Mouse (Mus musculus): ENCODE results near the gene Mavs. TPM values are rescaled to one million over a fixed set of nuclear protein-coding genes. Genes with fewer than 3 reads are reported as not detected.

Gene Mavs
- 19.8 to 26.9 TPM (median 22.6 TPM) in 4 replicates for total RNA-seq (2023)

GRCm38 (mm10) chr2:131233307-131234126, at the start of gene Mavs:
Gene Mavs (plus strand): TSS chr2:131234063.

GRCm38 (mm10) chr2:131186771-131187601, 46.9 kb upstream of the Mavs start, which contains the start of the genes Cdc25b and Spef1:
Gene Cdc25b (plus strand): TSS chr2:131186949.
Gene Spef1 (minus strand): TSS chr2:131187282.

GRCm38 (mm10) chr2:131206778-131207177, 27.1 kb upstream of the Mavs start, which contains the start of gene Ap5s1:
Gene Ap5s1 (plus strand): TSS chr2:131207078.

GRCm38 (mm10) chr2:131262213-131262672, 28.4 kb downstream of the Mavs start, which contains the start of gene Pank2:
Gene Pank2 (plus strand): TSS chr2:131262495.

Other genes starting within 250 kb of the Mavs start
- gene Gfra4, start 191.0 kb upstream of the Mavs start, total RNA-seq (2023): not detected in 4 replicates
- not detected in 4 replicates for gene Adam33, start 170.2 kb upstream of the Mavs start, total RNA-seq (2023)
- 0.09 to 0.38 TPM (median 0.21 TPM) in 4 replicates for gene Siglec1, start 147.3 kb upstream of the Mavs start, total RNA-seq (2023)
- gene Hspa12b, start 106.8 kb upstream of the Mavs start, total RNA-seq (2023): 0.21 TPM in 1 of 4 replicates, not detected in the others
- not detected in 4 replicates for gene Gm11037, start 100.6 kb upstream of the Mavs start, total RNA-seq (2023)
- 18.1 to 21.6 TPM (median 20.3 TPM) in 4 replicates for gene 1700037H04Rik, start 74.0 kb upstream of the Mavs start, total RNA-seq (2023)
- 25.8 to 26.4 TPM (median 26.0 TPM) in 4 replicates for gene Cenpb, start 54.0 kb upstream of the Mavs start, total RNA-seq (2023)
- 64.9 to 80.9 TPM (median 71.7 TPM) in 4 replicates for gene Cdc25b, start 47.1 kb upstream of the Mavs start, total RNA-seq (2023)
- gene Spef1, start 46.8 kb upstream of the Mavs start, total RNA-seq (2023): 1.0 to 2.0 TPM (median 1.8 TPM) in 4 replicates
- 5.8 to 11.0 TPM (median 7.2 TPM) in 4 replicates for gene Ap5s1, start 27.0 kb upstream of the Mavs start, total RNA-seq (2023)
- gene Pank2, start 28.4 kb downstream of the Mavs start, total RNA-seq (2023): 63.0 to 67.8 TPM (median 64.3 TPM) in 4 replicates
- gene Rnf24, start 118.8 kb downstream of the Mavs start, total RNA-seq (2023): 4.1 to 5.8 TPM (median 5.8 TPM) in 4 replicates

All from B cell, adult 62 days (primary cell).